Mouse (Mus musculus) midbrain, embryonic 11.5 days (tissue): ENCODE results near the gene Btnl9. TPM values are rescaled to one million over a fixed set of nuclear protein-coding genes. Genes with fewer than 3 reads are reported as not detected.

Source experiments
- ATAC-seq: fragments of 200-750 bp; cut with Nextera tagmentation; 2 replicates; pipeline ENCODE4 v1.8.0; 2017; ENCODE audit warnings: moderate TSS enrichment, moderate library complexity; ENCODE audit not compliant: low FRiP score
- DNase-seq: peaks from one replicate; pipeline ENCODE4 v3.0.0; 2015; ENCODE audit warnings: low spot score; ENCODE audit errors: missing footprints
- H3K27ac ChIP-seq: fragments of 300-500 bp; sonication (generic); 2 replicates; pipeline ENCODE4 v1.5.1; 2014; ENCODE audit warnings: low read depth, low read length
- H3K27me3 ChIP-seq: fragments of 300-500 bp; sonication (generic); 2 replicates; pipeline ENCODE4 v1.6.1; 2014; ENCODE audit warnings: mild to moderate bottlenecking, low read length, moderate library complexity, mixed read lengths; ENCODE audit not compliant: control insufficient read depth, insufficient read depth
- H3K36me3 ChIP-seq: fragments of 300-500 bp; sonication (generic); 2 replicates; pipeline ENCODE4 v1.6.1; 2014; ENCODE audit warnings: mild to moderate bottlenecking, low read length, moderate library complexity, mixed read lengths; ENCODE audit not compliant: control insufficient read depth, insufficient read depth
- H3K4me1 ChIP-seq: fragments of 300-500 bp; sonication (generic); 2 replicates; pipeline ENCODE4 v1.6.1; 2014; ENCODE audit warnings: low read length; ENCODE audit not compliant: control insufficient read depth, insufficient read depth
- H3K4me2 ChIP-seq: fragments of 300-500 bp; sonication (generic); 2 replicates; pipeline ENCODE4 v1.6.1; 2014; ENCODE audit warnings: mild to moderate bottlenecking, moderate library complexity
- H3K4me3 ChIP-seq: fragments of 300-500 bp; sonication (generic); 2 replicates; pipeline ENCODE4 v1.5.1; 2014; ENCODE audit warnings: low read depth, low read length
- H3K9ac ChIP-seq: fragments of 300-500 bp; sonication (generic); 2 replicates; pipeline ENCODE4 v1.6.1; 2014; ENCODE audit warnings: low read length
- H3K9me3 ChIP-seq: fragments of 300-500 bp; sonication (generic); 2 replicates; pipeline ENCODE4 v1.6.1; 2016; ENCODE audit warnings: low read length; ENCODE audit not compliant: control insufficient read depth
- WGBS: fragments of 180-500 bp; shearing (Covaris S2); extraction: QIAGEN DNeasy Blood & Tissue Kit; methylation state at CpG from one replicate; pipeline ENCODE4 v1.1.7; 2014; 5-methylcytosine and 5-hydroxymethylcytosine counted together
- polyA plus RNA-seq: library from polyadenylated mRNA; unstranded; fragments of >200 nt; fragmentation: Nextera tagmentation; extraction: Ambion mirVana; gene quantifications from 2 replicates; pipeline ENCODE4 v1.2.1, GENCODE M21; 2014

The Btnl9 gene
- polyA plus RNA-seq, 1 experiment from 2014 or later, result not detected

DNA sequence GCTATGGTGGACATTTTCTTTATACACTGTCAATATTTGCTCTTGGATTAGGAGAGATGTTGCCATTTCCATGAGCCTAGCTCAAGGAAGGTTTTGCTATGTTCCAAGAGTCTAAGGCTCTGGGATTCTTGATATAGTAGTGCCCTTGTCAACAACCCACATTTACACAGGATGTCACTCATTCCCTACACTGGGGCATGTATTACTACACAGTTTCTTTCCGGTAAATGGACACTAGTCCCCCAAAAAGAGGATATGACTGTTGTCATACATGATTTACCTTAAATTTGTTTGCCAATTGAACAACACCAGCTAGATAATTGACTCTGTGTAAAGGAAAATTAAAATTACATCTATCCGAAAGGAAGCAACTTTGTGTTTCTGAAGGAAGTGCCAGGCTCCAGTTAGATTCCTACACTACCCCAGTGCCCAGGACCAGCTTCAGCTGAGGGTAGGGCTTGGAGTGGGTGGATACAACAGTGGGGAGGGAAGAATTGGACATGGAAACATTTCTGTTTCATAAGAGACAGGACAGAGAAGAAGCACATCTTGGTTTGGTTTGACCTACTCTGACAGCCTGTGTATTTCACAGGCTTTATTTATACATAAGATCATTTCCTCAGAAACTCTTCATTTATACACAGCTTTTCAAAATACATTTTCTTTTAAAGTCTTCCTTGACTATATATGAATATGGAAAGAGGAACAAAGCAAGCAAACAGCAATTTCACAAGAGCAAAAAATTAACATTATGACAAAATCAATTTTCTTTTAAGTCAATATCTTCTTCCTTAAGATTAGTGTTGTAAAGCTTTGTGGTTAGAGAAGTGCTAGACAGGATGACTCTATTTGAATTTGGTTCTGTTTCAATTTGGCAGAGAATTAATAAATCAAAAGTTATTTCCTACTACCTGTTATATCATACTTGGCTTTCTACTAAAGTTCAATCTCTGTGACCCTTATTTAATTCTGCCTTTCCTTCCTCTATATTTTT lies 29.8 kb downstream of the Btnl9 start:
- Histone ChIP-seq H3K4me3 (no peak overlapping the region), H3K9me3 (no peaks in the 10 kb centered on the region), H3K27ac (no peak overlapping the region), H3K36me3 (no peaks in the 10 kb centered on the region), H3K4me2 (no peak overlapping the region), H3K27me3 (no peaks in the 10 kb centered on the region), H3K9ac (no peak overlapping the region), H3K4me1 (no peaks in the 10 kb centered on the region)
- ATAC-seq, result no peak
- DNase-seq, result peak; percentile 53
- 95% methylated on average over 2 of the region's 2 CpGs for WGBS

- no peaks in the 10 kb centered on the region for H3K9me3 ChIP-seq
- 82% methylated on average over 1 of the region's 1 CpGs for WGBS
- H3K27me3 ChIP-seq, result no peaks in the 10 kb centered on the region
- ATAC-seq (no peak), DNase-seq (no peak)
- no peaks in the 10 kb centered on the region for H3K36me3 ChIP-seq
- no peak within 1 kb of the TSS for H3K4me3 ChIP-seq
- no peak within 1 kb of the TSS for H3K27ac ChIP-seq
- no peaks in the 10 kb centered on the region for H3K4me1 ChIP-seq
- no peak within 1 kb of the TSS for H3K4me2 ChIP-seq
- no peak within 1 kb of the TSS for H3K9ac ChIP-seq
Observed at GRCm38 (mm10) chr11:49154077-49154476, 32.9 kb downstream of the Btnl9 start, which contains the start of gene Olfr1394. TSS of gene Olfr1394 (plus strand) at chr11:49154377.

- H3K4me1 ChIP-seq, result no peaks in the 10 kb centered on the region
- no peak within 1 kb of the TSS for H3K4me3 ChIP-seq
- WGBS, result 90% methylated on average over 6 of the region's 6 CpGs
- no peak within 1 kb of the TSS for H3K27ac ChIP-seq
- no peaks in the 10 kb centered on the region for H3K9me3 ChIP-seq
- no peak within 1 kb of the TSS for H3K4me2 ChIP-seq
- H3K36me3 ChIP-seq, result no peaks in the 10 kb centered on the region
- no peak for ATAC-seq
- no peaks in the 10 kb centered on the region for H3K27me3 ChIP-seq
- no peak for DNase-seq
- no peak within 1 kb of the TSS for H3K9ac ChIP-seq
Observed at GRCm38 (mm10) chr11:49141974-49142373, 45.0 kb downstream of the Btnl9 start, which contains the start of gene Olfr1395. TSS of gene Olfr1395 (plus strand) at chr11:49142274.

GRCm38 (mm10) chr11:49124169-49124568 lies 62.8 kb downstream of the Btnl9 start:
- H3K4me2 ChIP-seq, result no peak overlapping the region
- WGBS, result 85% methylated on average over 2 of the region's 2 CpGs
- ATAC-seq, result no peak

DNA sequence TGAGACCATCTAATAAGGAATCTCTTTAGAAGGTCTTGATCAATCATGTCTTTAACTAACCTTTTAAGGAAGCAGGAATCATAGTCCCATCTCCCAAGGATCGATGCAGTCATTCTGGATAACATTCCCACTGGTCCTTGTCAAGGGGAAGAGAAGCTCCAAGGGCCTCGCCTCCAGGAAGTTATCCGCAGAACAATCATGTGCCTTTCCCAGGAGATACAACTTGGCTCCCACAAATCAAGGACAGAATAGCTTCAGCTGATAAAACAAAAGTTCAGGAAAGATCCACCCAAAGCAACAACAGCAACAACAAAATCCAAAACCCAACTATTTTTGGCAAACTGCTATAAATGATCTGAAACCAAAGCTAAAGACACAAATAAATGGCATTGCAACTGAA lies 67.3 kb downstream of the Btnl9 start:
- Histone ChIP-seq H3K36me3 (no peaks in the 10 kb centered on the region), H3K4me2 (no peak overlapping the region), H3K9me3 (no peaks in the 10 kb centered on the region), H3K4me1 (no peaks in the 10 kb centered on the region), H3K4me3 (no peak overlapping the region), H3K9ac (no peak overlapping the region), H3K27ac (no peak overlapping the region), H3K27me3 (no peaks in the 10 kb centered on the region)
- DNase-seq, result no peak
- WGBS, result 75% methylated on average over 3 of the region's 3 CpGs
- no peak for ATAC-seq

More at GRCm38 (mm10) chr11:49124169-49124568, 62.8 kb downstream of the Btnl9 start:
- H3K27ac ChIP-seq, result no peak overlapping the region
- H3K4me3 ChIP-seq, result no peak overlapping the region
- no peaks in the 10 kb centered on the region for H3K27me3 ChIP-seq
- H3K4me1 ChIP-seq, result no peaks in the 10 kb centered on the region
- no peak for DNase-seq
- H3K36me3 ChIP-seq, result no peaks in the 10 kb centered on the region
- no peak overlapping the region for H3K9ac ChIP-seq
- H3K9me3 ChIP-seq, result no peaks in the 10 kb centered on the region

Other genes starting within 250 kb of the Btnl9 start
- 1.3 and 1.8 TPM in 2 replicates for gene Psme2b, start 241.0 kb downstream of the Btnl9 start, polyA plus RNA-seq
- gene Olfr56, start 208.3 kb downstream of the Btnl9 start, polyA plus RNA-seq, result not detected in 2 replicates
- 0.20 and 0.29 TPM in 2 replicates for gene 9930111J21Rik1, start 207.8 kb downstream of the Btnl9 start, polyA plus RNA-seq
- not detected in 2 replicates for gene Gm12185, start 194.9 kb downstream of the Btnl9 start, polyA plus RNA-seq
- gene Tgtp1, start 193.0 kb downstream of the Btnl9 start, polyA plus RNA-seq, result 0.05 TPM in 1 of 2 replicates, not detected in the other
- gene 9930111J21Rik2, start 135.9 kb downstream of the Btnl9 start, polyA plus RNA-seq, result 0.26 and 0.47 TPM in 2 replicates
- not detected in 2 replicates for gene Tgtp2, start 123.0 kb downstream of the Btnl9 start, polyA plus RNA-seq
- gene Ifi47, start 110.6 kb downstream of the Btnl9 start, polyA plus RNA-seq, result 0.40 and 0.41 TPM in 2 replicates
- gene Olfr1396, start 72.3 kb downstream of the Btnl9 start, polyA plus RNA-seq, result not detected in 2 replicates
- not detected in 2 replicates for gene Olfr1395, start 44.9 kb downstream of the Btnl9 start, polyA plus RNA-seq
- gene Olfr1394, start 32.8 kb downstream of the Btnl9 start, polyA plus RNA-seq, result not detected in 2 replicates
- gene Zfp62, start 16.1 kb upstream of the Btnl9 start, polyA plus RNA-seq, result 65.4 and 70.2 TPM in 2 replicates
- gene Mgat1, start 57.0 kb upstream of the Btnl9 start, polyA plus RNA-seq, result 30.1 and 30.5 TPM in 2 replicates
- gene Olfr1393, start 91.1 kb upstream of the Btnl9 start, polyA plus RNA-seq, result not detected in 2 replicates
- gene Olfr1392, start 98.1 kb upstream of the Btnl9 start, polyA plus RNA-seq, result not detected in 2 replicates
- not detected in 2 replicates for gene Olfr10, start 117.6 kb upstream of the Btnl9 start, polyA plus RNA-seq
- not detected in 2 replicates for gene Olfr1391, start 135.6 kb upstream of the Btnl9 start, polyA plus RNA-seq
- not detected in 2 replicates for gene Olfr1390, start 148.0 kb upstream of the Btnl9 start, polyA plus RNA-seq
- gene Olfr1389, start 235.9 kb upstream of the Btnl9 start, polyA plus RNA-seq, result not detected in 2 replicates
- 0.07 and 0.08 TPM in 2 replicates for gene Olfr1388, start 249.5 kb upstream of the Btnl9 start, polyA plus RNA-seq